Mouse (Mus musculus) forebrain, postnatal 0 days (tissue): Measurements from ENCODE around the gene Vav3. TPM values are rescaled to one million over a fixed set of nuclear protein-coding genes. Genes with fewer than 3 reads are reported as not detected.

Source experiments
- ATAC-seq: fragments of 200-750 bp; cut with Nextera tagmentation; 2 replicates; pipeline ENCODE4 v1.8.0; 2017; ENCODE audit warnings: mild to moderate bottlenecking, moderate library complexity
- DNase-seq: peaks from one replicate; pipeline ENCODE4 v3.0.0-alpha.2; 2015
- H3K27ac ChIP-seq: fragments of 300-500 bp; sonication (generic); 2 replicates; pipeline ENCODE4 v1.5.1; 2014; ENCODE audit warnings: low read depth, mild to moderate bottlenecking, antibody characterized with exemption, low read length, moderate library complexity, mixed read lengths
- H3K27me3 ChIP-seq: fragments of 300-500 bp; sonication (generic); 2 replicates; pipeline ENCODE4 v1.6.1; 2014; ENCODE audit warnings: mild to moderate bottlenecking, low read length, mixed read lengths; ENCODE audit not compliant: insufficient read depth
- H3K36me3 ChIP-seq: fragments of 300-500 bp; sonication (generic); 2 replicates; pipeline ENCODE4 v1.6.1; 2014; ENCODE audit warnings: mild to moderate bottlenecking, moderate library complexity; ENCODE audit not compliant: insufficient read depth
- H3K4me1 ChIP-seq: fragments of 300-500 bp; sonication (generic); 2 replicates; pipeline ENCODE4 v1.6.1; 2014; ENCODE audit warnings: antibody characterized with exemption; ENCODE audit not compliant: insufficient read depth
- H3K4me2 ChIP-seq: fragments of 300-500 bp; sonication (generic); 2 replicates; pipeline ENCODE4 v1.6.1; 2014; ENCODE audit warnings: low read depth, mild to moderate bottlenecking, moderate library complexity
- H3K4me3 ChIP-seq: fragments of 300-500 bp; sonication (generic); 2 replicates; pipeline ENCODE4 v1.5.1; 2014; ENCODE audit warnings: low read depth, low read length, mixed read lengths
- H3K9ac ChIP-seq: fragments of 300-500 bp; sonication (generic); 2 replicates; pipeline ENCODE4 v1.6.1; 2014; ENCODE audit warnings: mild to moderate bottlenecking
- H3K9me3 ChIP-seq: fragments of 300-500 bp; sonication (generic); 2 replicates; pipeline ENCODE4 v1.6.1; 2016; ENCODE audit warnings: low read length
- CTCF ChIP-seq: sonication (generic); IDR thresholded peaks from 2 replicates; pipeline ENCODE4 v1.5.1; 2016; ENCODE audit warnings: antibody characterized with exemption, control low read depth, low read depth
- WGBS: fragments of 180-500 bp; shearing (Covaris S2); extraction: QIAGEN DNeasy Blood & Tissue Kit; methylation state at CpG from one replicate; pipeline ENCODE4 v1.1.7; 2014; 5-methylcytosine and 5-hydroxymethylcytosine counted together
- polyA plus RNA-seq: library from polyadenylated mRNA; unstranded; fragments of >200 nt; fragmentation: Nextera tagmentation; extraction: Ambion mirVana; gene quantifications from 2 replicates; pipeline ENCODE4 v1.2.1, GENCODE M21; 2015
- total RNA-seq: library from RNA; depleted of rRNA; stranded (reverse); fragments of >200 nt; gene quantifications from 2 replicates; pipeline ENCODE4 v1.2.3, GENCODE M21; 2014

The Vav3 gene
- total and polyA plus RNA-seq, 2 experiments from 2014 or later, result 7.7 to 9.0 TPM

GRCm38 (mm10) chr3:109585946-109586345 is 245.5 kb downstream of the Vav3 start:
- Histone ChIP-seq H3K27me3 (no peaks in the 10 kb centered on the region), H3K9ac (no peak overlapping the region), H3K27ac (no peak overlapping the region), H3K4me3 (no peak overlapping the region), H3K4me2 (no peak overlapping the region), H3K4me1 (no peaks in the 10 kb centered on the region), H3K36me3 (no peaks in the 10 kb centered on the region), H3K9me3 (no peaks in the 10 kb centered on the region)
- TF ChIP-seq CTCF, result no peak
- DNase-seq (no peak), ATAC-seq (no peak)

- WGBS, result 75% methylated on average over 6 of the region's 6 CpGs
- no peak for TF ChIP-seq CTCF
Observed at GRCm38 (mm10) chr3:109592970-109593369, 252.5 kb downstream of the Vav3 start.

GRCm38 (mm10) chr3:109596084-109596483 is 255.6 kb downstream of the Vav3 start:
- H3K27me3 ChIP-seq, result no peaks in the 10 kb centered on the region
- no peaks in the 10 kb centered on the region for H3K9me3 ChIP-seq
- H3K4me1 ChIP-seq, result no peaks in the 10 kb centered on the region
- H3K4me3 ChIP-seq, result no peak overlapping the region
- no peak for DNase-seq
- whole genome bisulfite sequencing, result 77% methylated on average over 3 of the region's 3 CpGs
- no peak for TF ChIP-seq CTCF
- ATAC-seq, result no peak
- no peaks in the 10 kb centered on the region for H3K36me3 ChIP-seq
- H3K27ac ChIP-seq, result no peak overlapping the region
- no peak overlapping the region for H3K9ac ChIP-seq
- H3K4me2 ChIP-seq, result no peak overlapping the region

More at GRCm38 (mm10) chr3:109592970-109593369, 252.5 kb downstream of the Vav3 start:
- Histone ChIP-seq H3K36me3 (no peaks in the 10 kb centered on the region), H3K9ac (no peak overlapping the region), H3K27ac (no peak overlapping the region), H3K4me3 (no peak overlapping the region), H3K27me3 (no peaks in the 10 kb centered on the region), H3K4me1 (no peaks in the 10 kb centered on the region), H3K9me3 (no peaks in the 10 kb centered on the region), H3K4me2 (no peak overlapping the region)
- no peak for DNase-seq
- no peak for ATAC-seq

GRCm38 (mm10) chr3:109600699-109601451 is 260.4 kb downstream of the Vav3 start:
- 96% methylated on average over 4 of the region's 4 CpGs for WGBS
- ATAC-seq, result no peak
- TF ChIP-seq CTCF, result no peak
- Histone ChIP-seq H3K27ac (no peak overlapping the region), H3K4me2 (no peak overlapping the region), H3K4me1 (no peaks in the 10 kb centered on the region), H3K9me3 (no peaks in the 10 kb centered on the region), H3K27me3 (no peaks in the 10 kb centered on the region), H3K4me3 (no peak overlapping the region), H3K9ac (no peak overlapping the region), H3K36me3 (no peaks in the 10 kb centered on the region)
- no peak for DNase-seq

GRCm38 (mm10) chr3:109602753-109603152 is 262.3 kb downstream of the Vav3 start:
- no peak overlapping the region for H3K4me3 ChIP-seq
- ATAC-seq (no peak), DNase-seq (no peak)
- no peak overlapping the region for H3K4me2 ChIP-seq
- no peaks in the 10 kb centered on the region for H3K27me3 ChIP-seq
- no peaks in the 10 kb centered on the region for H3K4me1 ChIP-seq
- no peaks in the 10 kb centered on the region for H3K9me3 ChIP-seq
- 80% methylated on average over 1 of the region's 1 CpGs for WGBS
- H3K27ac ChIP-seq, result no peak overlapping the region
- no peaks in the 10 kb centered on the region for H3K36me3 ChIP-seq
- TF ChIP-seq CTCF, result no peak
- H3K9ac ChIP-seq, result no peak overlapping the region

GRCm38 (mm10) chr3:109606121-109606520 is 265.7 kb downstream of the Vav3 start:
- 60% methylated on average over 2 of the region's 2 CpGs for WGBS
- DNase-seq, result no peak

GRCm38 (mm10) chr3:109621721-109622120 is 281.3 kb downstream of the Vav3 start:
- WGBS, result 59% methylated on average over 3 of the region's 3 CpGs
- Histone ChIP-seq H3K27ac (no peak overlapping the region), H3K27me3 (no peaks in the 10 kb centered on the region), H3K9me3 (no peaks in the 10 kb centered on the region), H3K36me3 (no peaks in the 10 kb centered on the region), H3K9ac (no peak overlapping the region), H3K4me3 (no peak overlapping the region), H3K4me1 (no peaks in the 10 kb centered on the region), H3K4me2 (no peak overlapping the region)
- ATAC-seq (no peak), DNase-seq (no peak)
- no peak for TF ChIP-seq CTCF

More at GRCm38 (mm10) chr3:109606121-109606520, 265.7 kb downstream of the Vav3 start:
- Histone ChIP-seq H3K4me1 (no peaks in the 10 kb centered on the region), H3K27ac (no peak overlapping the region), H3K4me2 (no peak overlapping the region), H3K9ac (no peak overlapping the region), H3K36me3 (no peaks in the 10 kb centered on the region), H3K9me3 (no peaks in the 10 kb centered on the region), H3K4me3 (no peak overlapping the region), H3K27me3 (no peaks in the 10 kb centered on the region)
- TF ChIP-seq CTCF, result no peak
- ATAC-seq, result no peak
